Mouse (Mus musculus) lung, adult 2 months (tissue): ENCODE measurements at regions not wholly inside any gene's neighbourhood (a gene's known extent, or its start where the extent isn't known, plus 50 kb on each side); places are given as distances from the start of the nearest gene placed in this dataset.

Experiments used
- CTCF ChIP-seq: fragments of 200-500 bp; IDR thresholded peaks from 2 replicates; pipeline ENCODE4 v1.5.1; 2011; ENCODE audit warnings: mild to moderate bottlenecking, low read length, control low read depth; ENCODE audit not compliant: insufficient read depth
- POLR2A ChIP-seq: fragments of 200-500 bp; IDR thresholded peaks from 2 replicates; pipeline ENCODE4 v1.6.1; 2011; ENCODE audit warnings: low read depth, mild to moderate bottlenecking, control low read depth, low read length, borderline replicate concordance; ENCODE audit errors: extremely low read depth

DNA sequence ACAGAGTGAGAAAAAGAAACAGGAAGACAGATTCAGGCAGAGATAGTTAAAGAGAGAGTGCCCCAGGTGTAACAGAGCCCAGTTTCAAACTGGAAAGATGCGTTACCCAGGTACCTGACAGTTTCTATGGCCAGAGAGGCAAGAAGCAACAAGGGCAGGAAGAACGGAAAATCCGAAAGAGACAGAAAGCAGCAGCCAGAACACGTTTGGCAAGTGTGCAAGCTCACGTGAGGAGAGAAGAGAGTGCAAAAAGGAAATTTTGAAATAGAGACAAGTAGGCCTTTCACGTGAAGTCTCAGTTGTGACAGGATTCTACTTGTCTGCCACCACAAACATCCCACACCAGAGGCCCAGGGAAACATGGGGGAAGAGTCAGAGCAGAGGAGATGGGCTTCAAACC is 259.8 kb downstream of the Gm11361 start:
- TF ChIP-seq CTCF (no peak), POLR2A (no peak)
